Mouse (Mus musculus) intestine, postnatal 0 days (tissue): ENCODE measurements around the gene Arpc3. TPM values are rescaled to one million over a fixed set of nuclear protein-coding genes. Genes with fewer than 3 reads are reported as not detected.

Experiments
- ATAC-seq: fragments of 200-750 bp; cut with Nextera tagmentation; 2 replicates; pipeline ENCODE4 v1.8.0; 2017; ENCODE audit warnings: mild to moderate bottlenecking, moderate TSS enrichment, moderate library complexity
- H3K27ac ChIP-seq: fragments of 300-500 bp; sonication (generic); 2 replicates; pipeline ENCODE4 v1.5.1; 2014; ENCODE audit warnings: mild to moderate bottlenecking, low read depth, low read length, moderate library complexity
- H3K27me3 ChIP-seq: fragments of 300-500 bp; sonication (generic); replicated peaks from 2 replicates; pipeline ENCODE4 v1.6.1; 2014; ENCODE audit warnings: low read length, mixed read lengths; ENCODE audit not compliant: control insufficient read depth, insufficient read depth
- H3K36me3 ChIP-seq: fragments of 300-500 bp; sonication (generic); 2 replicates; pipeline ENCODE4 v1.6.1; 2014; ENCODE audit warnings: mild to moderate bottlenecking, moderate library complexity; ENCODE audit not compliant: control insufficient read depth, insufficient read depth
- H3K4me1 ChIP-seq: fragments of 300-500 bp; sonication (generic); replicated peaks from 2 replicates; pipeline ENCODE4 v1.6.1; 2014; ENCODE audit warnings: antibody characterized with exemption, low read length, mixed read lengths; ENCODE audit not compliant: control insufficient read depth, insufficient read depth
- H3K4me2 ChIP-seq: fragments of 300-500 bp; sonication (generic); replicated peaks from 2 replicates; pipeline ENCODE4 v1.6.1; 2014; ENCODE audit warnings: low read depth, mild to moderate bottlenecking, moderate library complexity
- H3K4me3 ChIP-seq: fragments of 300-500 bp; sonication (generic); 2 replicates; pipeline ENCODE4 v1.5.1; 2014; ENCODE audit warnings: low read depth, low read length
- H3K9ac ChIP-seq: fragments of 300-500 bp; sonication (generic); 2 replicates; pipeline ENCODE4 v1.6.1; 2014; ENCODE audit warnings: mild to moderate bottlenecking, low read depth, low read length
- H3K9me3 ChIP-seq: fragments of 300-500 bp; sonication (generic); 2 replicates; pipeline ENCODE4 v1.6.1; 2016; ENCODE audit warnings: mixed run types; ENCODE audit not compliant: control insufficient read depth
- CTCF ChIP-seq: sonication (generic); IDR thresholded peaks from 2 replicates; pipeline ENCODE4 v1.5.1; 2016; ENCODE audit warnings: low read depth, mild to moderate bottlenecking, control low read depth, antibody characterized with exemption, moderate library complexity
- WGBS: fragments of 180-500 bp; shearing (Covaris S2); extraction: QIAGEN DNeasy Blood & Tissue Kit; methylation state at CpG from one replicate; pipeline ENCODE4 v1.1.7; 2014; 5-methylcytosine and 5-hydroxymethylcytosine counted together
- polyA plus RNA-seq: library from polyadenylated mRNA; unstranded; fragments of >200 nt; fragmentation: Nextera tagmentation; extraction: Ambion mirVana; gene quantifications from 2 replicates; pipeline ENCODE4 v1.2.1, GENCODE M21; 2015

Arpc3 gene
- polyA plus RNA-seq, 1 experiment from 2014 or later, result 171 TPM

DNA sequence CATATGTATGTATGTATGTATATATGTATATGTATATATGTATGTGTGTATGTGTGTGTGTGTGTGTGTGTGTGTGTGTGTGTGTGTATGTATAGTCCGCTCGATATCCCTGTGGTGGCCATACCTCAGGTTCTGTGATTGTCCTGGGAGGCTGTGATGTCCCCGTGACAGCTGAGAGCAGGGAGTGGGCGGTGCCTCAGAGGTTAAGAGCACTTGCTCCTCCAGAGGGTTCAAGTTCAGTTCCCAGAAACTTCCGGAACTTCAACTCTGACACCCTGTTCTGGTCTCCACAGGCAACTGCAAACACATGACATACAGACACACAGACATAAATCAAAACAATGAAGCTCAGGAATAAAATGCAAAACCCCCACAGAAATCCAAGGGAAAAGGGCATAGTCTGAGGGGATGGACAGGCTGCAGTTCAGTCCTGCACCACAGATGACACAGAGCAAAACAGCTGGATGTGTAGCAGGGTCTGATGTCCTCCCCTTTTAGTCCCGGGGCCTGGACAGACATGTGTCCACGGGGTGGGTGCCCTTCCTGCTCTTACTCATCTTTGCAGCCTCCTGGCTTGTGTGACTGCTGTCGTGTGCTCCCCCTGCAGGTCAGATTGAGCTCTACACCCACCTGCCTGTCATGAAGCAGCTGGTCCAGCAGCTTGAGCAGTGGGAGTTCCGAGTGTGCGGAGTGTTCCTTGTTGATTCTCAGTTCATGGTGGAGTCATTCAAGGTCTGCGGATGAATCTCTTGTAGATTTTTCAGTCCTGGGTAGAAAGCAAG, 12.1 kb upstream of the Arpc3 start:
- Histone ChIP-seq H3K27me3 (no peaks in the 10 kb centered on the region), H3K36me3 (peaks cover 38% of the 10 kb centered on the region), H3K9me3 (no peaks in the 10 kb centered on the region), H3K27ac (no peak overlapping the region), H3K4me2 (no peak overlapping the region), H3K4me3 (no peak overlapping the region), H3K9ac (no peak overlapping the region), H3K4me1 (no peaks in the 10 kb centered on the region)
- peak; percentile 53 for ATAC-seq
- TF ChIP-seq CTCF, result peak; percentile 94
- WGBS, result 51% methylated on average over 11 of the region's 11 CpGs

GRCm38 (mm10) chr5:122390006-122390405, 1.7 kb upstream of the Arpc3 start:
- no peak for TF ChIP-seq CTCF
- no peaks in the 10 kb centered on the region for H3K36me3 ChIP-seq
- no peaks in the 10 kb centered on the region for H3K9me3 ChIP-seq
- H3K4me1 ChIP-seq, result no peaks in the 10 kb centered on the region
- no peak overlapping the region for H3K4me3 ChIP-seq
- no peak overlapping the region for H3K27ac ChIP-seq
- ATAC-seq, result no peak
- H3K9ac ChIP-seq, result no peak overlapping the region
- no peaks in the 10 kb centered on the region for H3K27me3 ChIP-seq
- 85% methylated on average over 5 of the region's 5 CpGs for WGBS
- H3K4me2 ChIP-seq, result no peak overlapping the region

DNA sequence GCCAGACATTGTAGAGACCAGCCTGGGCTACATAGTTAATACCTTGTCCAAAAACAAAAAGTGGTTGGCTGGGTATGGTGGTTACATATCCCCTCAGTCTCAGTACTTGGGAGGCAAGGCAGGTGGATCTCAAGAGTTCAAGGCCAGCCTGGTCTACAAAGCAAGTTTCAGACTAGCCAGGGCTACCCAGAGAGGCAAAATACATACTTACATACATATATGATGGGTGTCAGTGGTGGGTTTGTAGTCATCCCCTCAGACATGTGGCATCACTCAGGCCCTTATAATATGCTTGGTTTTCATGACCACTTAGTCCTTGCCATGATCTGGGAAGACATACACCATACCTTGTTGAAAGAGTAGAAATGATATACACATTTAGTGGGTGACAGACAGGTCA, 1.0 kb upstream of the Arpc3 start:
- H3K36me3 ChIP-seq, result no peaks in the 10 kb centered on the region
- no peaks in the 10 kb centered on the region for H3K27me3 ChIP-seq
- no peaks in the 10 kb centered on the region for H3K4me1 ChIP-seq
- no peak overlapping the region for H3K27ac ChIP-seq
- H3K4me2 ChIP-seq, result no peak overlapping the region
- no peaks in the 10 kb centered on the region for H3K9me3 ChIP-seq
- H3K9ac ChIP-seq, result no peak overlapping the region
- H3K4me3 ChIP-seq, result no peak overlapping the region
- TF ChIP-seq CTCF, result no peak
- no peak for ATAC-seq

- no peak for TF ChIP-seq CTCF
- WGBS, result 51% methylated on average over 15 of the region's 16 CpGs
- H3K4me1 ChIP-seq, result no peaks in the 10 kb centered on the region
- H3K27me3 ChIP-seq, result no peaks in the 10 kb centered on the region
- peak overlapping the region; percentile 67 for H3K4me2 ChIP-seq
- H3K9me3 ChIP-seq, result no peaks in the 10 kb centered on the region
- H3K4me3 ChIP-seq, result peak overlapping the region; percentile 83
- no peak for ATAC-seq
- H3K27ac ChIP-seq, result no peak overlapping the region
- peak overlapping the region; percentile 90; the same call in 1 of the 2 replicates for H3K9ac ChIP-seq
- H3K36me3 ChIP-seq, result no peaks in the 10 kb centered on the region
These were observed 396 bp upstream of the Arpc3 start for GRCm38 (mm10) chr5:122391178-122391785.

DNA sequence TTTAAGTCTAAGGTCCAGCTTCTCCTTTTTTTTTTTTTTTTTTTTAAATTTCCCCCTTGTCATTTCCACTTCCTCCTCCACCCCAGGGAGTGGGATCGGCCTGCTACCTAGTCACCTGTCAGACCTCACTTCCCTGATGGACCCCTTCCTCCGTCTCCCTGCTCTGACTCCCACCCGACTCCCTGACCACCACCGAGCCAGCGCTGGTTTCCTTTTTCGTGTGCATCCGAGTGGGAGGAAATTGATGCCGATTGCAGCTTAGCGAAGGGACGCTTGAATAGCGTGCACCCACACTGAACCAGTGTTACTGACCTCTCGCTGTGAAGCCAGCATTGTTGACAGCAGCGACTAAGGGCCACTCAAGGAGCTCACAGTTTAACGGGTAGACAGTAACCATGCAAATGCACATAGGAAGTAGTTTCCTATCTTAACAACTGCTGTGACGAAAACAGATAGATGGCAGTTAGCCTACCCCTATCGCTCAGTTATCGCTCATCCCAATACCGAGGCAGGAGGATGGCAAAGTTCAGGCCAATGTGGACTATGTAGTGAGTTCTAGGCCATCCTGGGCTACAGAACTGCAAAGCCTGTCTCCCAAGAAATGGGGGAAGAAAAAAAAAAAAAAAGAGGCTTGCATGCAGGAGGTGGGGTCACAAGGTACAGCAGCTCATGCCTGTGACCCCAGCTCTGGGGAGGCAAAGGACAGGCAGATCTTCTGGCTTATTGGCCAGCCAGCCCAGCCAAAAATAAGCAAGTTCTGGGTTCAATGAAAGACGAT, 738 bp downstream of the Arpc3 start:
- Histone ChIP-seq H3K36me3 (peaks cover 3% of the 10 kb centered on the region; the same call in 1 of the 2 replicates), H3K27ac (peak overlapping the region; percentile 87), H3K4me3 (peak overlapping the region; percentile 83), H3K27me3 (no peaks in the 10 kb centered on the region), H3K4me2 (peak overlapping the region; percentile 67), H3K9me3 (no peaks in the 10 kb centered on the region), H3K4me1 (no peaks in the 10 kb centered on the region), H3K9ac (peak overlapping the region; percentile 90)
- 9% methylated on average over 19 of the region's 19 CpGs for WGBS
- peak; percentile 49 for ATAC-seq
- TF ChIP-seq CTCF, result no peak

- H3K9me3 ChIP-seq, result no peaks in the 10 kb centered on the region
- 0 out of 2 replicates have a peak, but pooled peaks have one; percentile 19 for ATAC-seq
- TF ChIP-seq CTCF, result peak; percentile 86
- H3K27ac ChIP-seq, result no peak overlapping the region
- peaks cover 16% of the 10 kb centered on the region for H3K36me3 ChIP-seq
- H3K9ac ChIP-seq, result no peak overlapping the region
- H3K4me3 ChIP-seq, result no peak overlapping the region
- H3K4me2 ChIP-seq, result no peak overlapping the region
- 52% methylated on average over 2 of the region's 2 CpGs for WGBS
- H3K4me1 ChIP-seq, result no peaks in the 10 kb centered on the region
- H3K27me3 ChIP-seq, result no peaks in the 10 kb centered on the region
These were observed 2.2 kb downstream of the Arpc3 start for GRCm38 (mm10) chr5:122393887-122394286.
